Mouse (Mus musculus): ENCODE results near the gene Axin1.
"Not testable (repeated sequence)": the region's sequence is repeated elsewhere in the genome, so short reads cannot be mapped to it uniquely, and the experiment has no call there.

Gene Axin1

GRCm38 (mm10) chr17:26138239-26138836 lies at the start of gene Axin1:
Gene Axin1 (plus strand): TSS chr17:26138688.
- peak; percentile 96 for DNase-seq (ENCODE audit: low spot score)

GRCm38 (mm10) chr17:26089905-26090632 lies 48.4 kb upstream of the Axin1 start, which contains the start of gene Decr2:
Gene Decr2 (minus strand): TSS chr17:26090337.
- DNase-seq (ENCODE audit: low spot score), result peak; percentile 85

GRCm38 (mm10) chr17:26094531-26095110 lies 43.9 kb upstream of the Axin1 start:
- no peak for DNase-seq (ENCODE audit: low spot score)

GRCm38 (mm10) chr17:26095121-26095740 lies 43.3 kb upstream of the Axin1 start, which contains the start of gene Nme4:
Gene Nme4 (minus strand): TSS chr17:26095602.
- DNase-seq (ENCODE audit: low spot score), result peak; percentile 51

- DNase-seq (ENCODE audit: low spot score), result no peak
These were observed 40.0 kb upstream of the Axin1 start for GRCm38 (mm10) chr17:26098461-26098860.

GRCm38 (mm10) chr17:26099316-26099715 lies 39.2 kb upstream of the Axin1 start:
- DNase-seq (ENCODE audit: low spot score), result not testable (repeated sequence)

- DNase-seq (ENCODE audit: low spot score), result no peak
These were observed 38.3 kb upstream of the Axin1 start for GRCm38 (mm10) chr17:26100166-26100565.

GRCm38 (mm10) chr17:26101478-26101877 lies 37.0 kb upstream of the Axin1 start:
- DNase-seq (ENCODE audit: low spot score), result no peak

- DNase-seq (ENCODE audit: low spot score), result no peak
These were observed 32.9 kb upstream of the Axin1 start for GRCm38 (mm10) chr17:26105619-26106018.

- DNase-seq (ENCODE audit: low spot score), result no peak
These were observed 28.3 kb upstream of the Axin1 start for GRCm38 (mm10) chr17:26110156-26110555.

- DNase-seq (ENCODE audit: low spot score), result no peak
These were observed 27.5 kb upstream of the Axin1 start for GRCm38 (mm10) chr17:26111024-26111423.

- DNase-seq (ENCODE audit: low spot score), result no peak
These were observed 26.8 kb upstream of the Axin1 start for GRCm38 (mm10) chr17:26111722-26112121.

GRCm38 (mm10) chr17:26112751-26113150 lies 25.7 kb upstream of the Axin1 start:
- DNase-seq (ENCODE audit: low spot score), result no peak

GRCm38 (mm10) chr17:26113181-26113948 lies 25.1 kb upstream of the Axin1 start, which contains the start of gene Tmem8:
Gene Tmem8 (plus strand): TSS chr17:26113299.
- DNase-seq (ENCODE audit: low spot score), result peak; percentile 81

- no peak for DNase-seq (ENCODE audit: low spot score)
These were observed 24.4 kb upstream of the Axin1 start for GRCm38 (mm10) chr17:26114061-26114460.

GRCm38 (mm10) chr17:26114461-26114860 lies 24.0 kb upstream of the Axin1 start:
- not testable (repeated sequence) for DNase-seq (ENCODE audit: low spot score)

GRCm38 (mm10) chr17:26115205-26115898 lies 23.1 kb upstream of the Axin1 start:
- DNase-seq (ENCODE audit: low spot score), result no peak

- DNase-seq (ENCODE audit: low spot score), result no peak
These were observed 22.5 kb upstream of the Axin1 start for GRCm38 (mm10) chr17:26115956-26116487.

GRCm38 (mm10) chr17:26116503-26117258 lies 21.8 kb upstream of the Axin1 start:
- DNase-seq (ENCODE audit: low spot score), result no peak

Measured in testis, postnatal 14 days (tissue).